Mouse (Mus musculus): ENCODE results near the gene Frrs1l. TPM values are rescaled to one million over a fixed set of nuclear protein-coding genes. Genes with fewer than 3 reads are reported as not detected.

Frrs1l gene
- polyA plus RNA-seq, 1 experiment from 2014 or later, result 0.11 TPM

GRCm38 (mm10) chr4:57010919-57011318 is 20.7 kb upstream of the Frrs1l start:
- no peaks in the 10 kb centered on the region for H3K9me3 ChIP-seq
- H3K36me3 ChIP-seq, result no peaks in the 10 kb centered on the region
- no peak for DNase-seq (ENCODE audit: low spot score)
- peaks cover 14% of the 10 kb centered on the region; the same call in 1 of the 2 replicates for H3K4me1 ChIP-seq
- H3K27ac ChIP-seq, result no peak overlapping the region
- 14% methylated on average over 6 of the region's 6 CpGs for WGBS
- H3K4me3 ChIP-seq, result no peak overlapping the region
- H3K27me3 ChIP-seq (ENCODE audit: insufficient read depth, poor library complexity, severe bottlenecking), result peaks cover 56% of the 10 kb centered on the region

- no peak overlapping the region for H3K4me3 ChIP-seq
- no peaks in the 10 kb centered on the region for H3K9me3 ChIP-seq
- H3K36me3 ChIP-seq, result no peaks in the 10 kb centered on the region
- WGBS, result 33% methylated on average over 5 of the region's 5 CpGs
- H3K27me3 ChIP-seq (ENCODE audit: insufficient read depth, poor library complexity, severe bottlenecking), result peaks cover 53% of the 10 kb centered on the region
- H3K27ac ChIP-seq, result no peak overlapping the region
- DNase-seq (ENCODE audit: low spot score), result no peak
- H3K4me1 ChIP-seq, result peaks cover 14% of the 10 kb centered on the region; the same call in 1 of the 2 replicates
Measured at GRCm38 (mm10) chr4:57010425-57010824, 20.2 kb upstream of the Frrs1l start.

DNA sequence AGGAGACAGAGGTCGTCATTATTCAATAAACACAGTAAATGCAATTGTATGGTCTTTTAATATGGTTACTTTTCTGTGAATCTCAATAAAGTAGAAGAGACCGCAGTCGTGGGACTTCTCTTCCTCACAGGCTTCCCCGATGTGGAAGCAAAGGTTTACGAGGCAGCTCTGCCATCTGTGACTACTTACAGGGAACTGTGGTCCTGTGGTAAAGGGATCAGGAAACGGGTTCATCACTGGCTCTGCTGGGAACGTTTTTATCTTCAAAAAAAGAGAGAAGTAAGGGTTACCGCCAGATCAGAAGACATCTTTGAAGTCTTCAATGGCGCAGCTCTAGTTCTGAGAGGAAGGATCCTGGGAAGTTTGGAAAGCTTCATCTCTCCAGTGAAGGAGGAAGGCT is 17.5 kb upstream of the Frrs1l start:
- Histone ChIP-seq H3K27ac (no peak overlapping the region), H3K27me3 (ENCODE audit: insufficient read depth, poor library complexity, severe bottlenecking) (peaks cover 53% of the 10 kb centered on the region), H3K4me3 (no peak overlapping the region), H3K4me1 (peaks cover 20% of the 10 kb centered on the region), H3K36me3 (no peaks in the 10 kb centered on the region), H3K9me3 (no peaks in the 10 kb centered on the region)
- 76% methylated on average over 9 of the region's 9 CpGs for WGBS
- DNase-seq (ENCODE audit: low spot score), result no peak

DNA sequence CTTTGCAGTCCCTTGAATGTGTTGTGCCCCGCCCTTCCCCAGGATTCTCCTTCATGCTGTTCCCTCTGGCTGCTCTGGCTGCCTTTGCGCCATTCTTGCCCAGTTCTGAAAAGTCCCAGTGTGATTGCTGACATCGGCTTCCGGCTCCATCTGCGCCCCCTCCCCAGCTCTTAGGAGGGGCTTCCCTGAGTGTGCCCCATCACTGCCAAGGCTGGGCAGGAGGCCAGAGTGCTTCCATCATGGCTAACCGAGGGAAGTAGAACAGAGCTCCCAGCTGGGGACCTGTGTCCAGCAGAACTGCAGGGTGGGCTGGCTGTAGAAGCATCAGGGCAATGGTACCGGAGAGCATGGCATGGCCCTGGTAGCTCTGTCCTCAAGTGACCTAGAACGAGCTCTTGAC is 14.8 kb upstream of the Frrs1l start:
- no peak for DNase-seq (ENCODE audit: low spot score)
- Histone ChIP-seq H3K4me3 (no peak overlapping the region), H3K36me3 (no peaks in the 10 kb centered on the region), H3K27ac (no peak overlapping the region; the same call in 1 of the 2 replicates), H3K27me3 (ENCODE audit: insufficient read depth, poor library complexity, severe bottlenecking) (peaks cover 33% of the 10 kb centered on the region; the same call in 1 of the 2 replicates), H3K4me1 (peaks cover 8% of the 10 kb centered on the region), H3K9me3 (no peaks in the 10 kb centered on the region)
- 77% methylated on average over 8 of the region's 8 CpGs for WGBS

GRCm38 (mm10) chr4:57003886-57004285 is 13.7 kb upstream of the Frrs1l start:
- no peaks in the 10 kb centered on the region for H3K9me3 ChIP-seq
- WGBS, result 76% methylated on average over 8 of the region's 8 CpGs
- DNase-seq (ENCODE audit: low spot score), result no peak
- H3K4me1 ChIP-seq, result peaks cover 6% of the 10 kb centered on the region
- H3K4me3 ChIP-seq, result no peak overlapping the region
- H3K36me3 ChIP-seq, result no peaks in the 10 kb centered on the region
- H3K27ac ChIP-seq, result no peak overlapping the region
- H3K27me3 ChIP-seq (ENCODE audit: insufficient read depth, poor library complexity, severe bottlenecking), result peaks cover 27% of the 10 kb centered on the region; the same call in 1 of the 2 replicates

DNA sequence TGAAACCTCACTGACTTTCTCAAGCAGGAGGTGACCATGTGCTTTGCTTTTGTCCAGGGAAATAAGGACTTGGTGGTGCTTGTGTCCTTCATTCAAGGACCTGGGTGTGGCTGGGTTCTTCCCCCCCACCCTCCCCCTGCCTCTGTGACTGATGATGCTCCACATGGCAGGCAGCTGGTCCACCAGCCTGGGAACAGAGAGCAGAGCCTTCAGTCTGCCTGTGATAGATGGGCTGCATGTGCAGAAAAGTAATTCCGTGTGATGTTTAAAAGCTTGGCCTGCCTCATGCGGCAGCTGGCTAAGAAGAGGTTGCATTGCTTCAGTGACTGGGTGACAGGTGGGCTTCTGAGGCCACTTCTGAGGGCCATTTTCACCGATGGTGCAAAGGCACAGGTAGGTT is 12.6 kb upstream of the Frrs1l start:
- 67% methylated on average over 3 of the region's 3 CpGs for WGBS
- peaks cover 11% of the 10 kb centered on the region for H3K4me1 ChIP-seq
- no peak overlapping the region for H3K27ac ChIP-seq
- DNase-seq (ENCODE audit: low spot score), result peak; percentile 43
- H3K27me3 ChIP-seq (ENCODE audit: insufficient read depth, poor library complexity, severe bottlenecking), result peaks cover 22% of the 10 kb centered on the region; the same call in 1 of the 2 replicates
- no peak overlapping the region for H3K4me3 ChIP-seq
- H3K9me3 ChIP-seq, result no peaks in the 10 kb centered on the region
- H3K36me3 ChIP-seq, result no peaks in the 10 kb centered on the region

- H3K27me3 ChIP-seq (ENCODE audit: insufficient read depth, poor library complexity, severe bottlenecking), result peaks cover 17% of the 10 kb centered on the region; the same call in 1 of the 2 replicates
- DNase-seq (ENCODE audit: low spot score), result peak; percentile 56
- H3K4me3 ChIP-seq, result no peak overlapping the region
- H3K36me3 ChIP-seq, result no peaks in the 10 kb centered on the region
- peaks cover 11% of the 10 kb centered on the region for H3K4me1 ChIP-seq
- H3K27ac ChIP-seq, result no peak overlapping the region
- H3K9me3 ChIP-seq, result no peaks in the 10 kb centered on the region
- WGBS, result 91% methylated on average over 2 of the region's 2 CpGs
Measured at GRCm38 (mm10) chr4:57001437-57001836, 11.2 kb upstream of the Frrs1l start.

DNA sequence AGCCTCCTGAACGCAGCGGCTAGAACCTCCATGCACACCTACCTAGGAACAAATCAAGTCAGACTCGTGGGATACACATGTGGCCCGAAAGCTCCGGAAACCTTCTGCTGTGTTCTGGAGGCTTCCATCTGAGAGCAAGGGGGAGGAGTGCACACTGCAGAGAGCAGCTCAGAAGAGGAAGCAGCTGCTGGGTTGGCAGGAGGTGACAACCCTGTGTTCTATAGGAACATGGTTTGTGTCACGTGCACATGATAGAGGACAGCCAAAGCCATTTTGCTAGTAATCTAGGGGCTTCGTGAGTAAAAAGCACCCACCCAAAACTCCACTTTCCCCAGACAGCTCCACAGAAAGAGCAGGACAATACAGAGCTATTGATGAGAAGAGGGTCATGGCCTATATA is 3.1 kb upstream of the Frrs1l start:
- Histone ChIP-seq H3K9me3 (no peaks in the 10 kb centered on the region), H3K4me3 (no peak overlapping the region), H3K36me3 (no peaks in the 10 kb centered on the region), H3K4me1 (peaks cover 14% of the 10 kb centered on the region), H3K27ac (no peak overlapping the region), H3K27me3 (ENCODE audit: insufficient read depth, poor library complexity, severe bottlenecking) (peaks cover 50% of the 10 kb centered on the region)
- WGBS, result 74% methylated on average over 7 of the region's 7 CpGs
- no peak for DNase-seq (ENCODE audit: low spot score)

DNA sequence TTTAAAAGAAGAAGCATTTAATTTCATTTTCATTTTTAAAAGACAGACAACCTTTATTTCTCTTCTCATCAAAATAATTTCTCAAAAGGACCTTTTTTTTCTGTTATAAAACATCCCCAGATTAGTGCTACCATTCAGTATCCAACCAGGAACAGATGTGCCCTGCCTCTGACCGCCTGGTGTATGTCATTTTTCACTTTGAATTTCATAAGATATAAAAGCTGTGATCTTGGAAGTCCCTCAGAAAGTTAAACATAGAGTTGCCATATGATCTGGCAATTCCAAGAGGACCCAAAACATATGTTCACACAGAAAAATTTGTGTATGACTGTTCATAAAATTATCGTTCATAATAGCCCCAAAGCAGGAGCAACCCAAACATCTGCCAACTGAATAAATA is 1.8 kb upstream of the Frrs1l start:
- Histone ChIP-seq H3K9me3 (no peaks in the 10 kb centered on the region), H3K4me3 (no peak overlapping the region), H3K36me3 (no peaks in the 10 kb centered on the region), H3K4me1 (peaks cover 9% of the 10 kb centered on the region), H3K27me3 (ENCODE audit: insufficient read depth, poor library complexity, severe bottlenecking) (peaks cover 64% of the 10 kb centered on the region), H3K27ac (no peak overlapping the region)
- WGBS, result 63% methylated on average over 2 of the region's 2 CpGs
- DNase-seq (ENCODE audit: low spot score), result no peak

DNA sequence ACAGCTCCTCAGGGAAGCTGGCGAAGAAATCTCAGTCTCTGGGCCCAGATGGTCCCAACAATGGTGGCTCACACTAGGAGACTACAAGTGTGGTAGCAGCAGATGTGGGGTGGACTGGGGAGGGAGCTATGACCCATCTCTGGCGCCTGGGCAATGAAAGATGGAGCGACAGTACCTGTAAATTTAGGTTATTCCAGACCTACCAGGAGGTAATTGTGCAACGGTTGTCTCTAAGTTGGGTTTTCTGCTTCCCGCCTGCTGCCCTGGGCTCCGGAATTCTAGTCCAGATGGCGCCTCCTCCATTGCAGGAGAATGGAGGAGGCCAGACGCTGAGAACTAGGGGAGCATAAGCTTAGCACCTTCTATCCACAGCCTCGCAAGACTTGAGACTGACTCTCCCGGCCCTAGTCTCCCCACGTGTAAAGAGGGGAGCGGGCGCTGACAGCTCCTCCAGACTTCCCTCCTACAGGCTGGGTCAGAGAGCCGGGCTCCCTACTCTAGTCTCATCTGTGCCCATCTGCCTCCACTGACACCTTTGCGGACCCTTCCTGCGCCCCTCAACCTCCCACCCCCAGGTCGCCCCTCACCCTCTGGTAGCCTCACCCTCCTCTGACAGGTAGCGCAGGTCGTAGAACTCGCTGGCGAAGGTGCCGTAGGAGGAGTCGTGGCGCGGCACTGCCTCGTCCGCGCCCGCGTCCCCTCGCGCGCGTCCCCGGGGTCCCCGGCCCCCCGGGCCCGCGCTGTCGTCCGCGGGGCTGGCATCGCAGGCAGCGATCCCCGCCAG is 568 bp downstream of the Frrs1l start:
- H3K4me3 ChIP-seq, result peak overlapping the region; percentile 80
- no peak for DNase-seq (ENCODE audit: low spot score)
- H3K4me1 ChIP-seq, result peaks cover 9% of the 10 kb centered on the region
- H3K36me3 ChIP-seq, result no peaks in the 10 kb centered on the region
- WGBS, result 2% methylated on average over 45 of the region's 45 CpGs
- H3K27me3 ChIP-seq (ENCODE audit: insufficient read depth, poor library complexity, severe bottlenecking), result peaks cover 68% of the 10 kb centered on the region
- H3K27ac ChIP-seq, result peak overlapping the region; percentile 74
- H3K9me3 ChIP-seq, result no peaks in the 10 kb centered on the region

- 56% methylated on average over 7 of the region's 7 CpGs for WGBS
- no peak overlapping the region for H3K4me3 ChIP-seq
- DNase-seq (ENCODE audit: low spot score), result no peak
- no peak overlapping the region for H3K27ac ChIP-seq
- H3K27me3 ChIP-seq (ENCODE audit: insufficient read depth, poor library complexity, severe bottlenecking), result no peaks in the 10 kb centered on the region
- no peaks in the 10 kb centered on the region for H3K9me3 ChIP-seq
- H3K4me1 ChIP-seq, result no peaks in the 10 kb centered on the region; the same call in 1 of the 2 replicates
- H3K36me3 ChIP-seq, result no peaks in the 10 kb centered on the region
Measured at GRCm38 (mm10) chr4:56965586-56966179, 24.5 kb downstream of the Frrs1l start.

- H3K4me1 ChIP-seq, result no peaks in the 10 kb centered on the region; the same call in 1 of the 2 replicates
- H3K27ac ChIP-seq, result no peak overlapping the region
- no peaks in the 10 kb centered on the region for H3K36me3 ChIP-seq
- DNase-seq (ENCODE audit: low spot score), result no peak
- no peaks in the 10 kb centered on the region for H3K9me3 ChIP-seq
- 83% methylated on average over 6 of the region's 6 CpGs for WGBS
- no peaks in the 10 kb centered on the region for H3K27me3 ChIP-seq (ENCODE audit: insufficient read depth, poor library complexity, severe bottlenecking)
- no peak overlapping the region for H3K4me3 ChIP-seq
Measured at GRCm38 (mm10) chr4:56963687-56964086, 26.5 kb downstream of the Frrs1l start.

- no peaks in the 10 kb centered on the region for H3K36me3 ChIP-seq
- H3K27ac ChIP-seq, result no peak overlapping the region
- no peaks in the 10 kb centered on the region for H3K27me3 ChIP-seq (ENCODE audit: insufficient read depth, poor library complexity, severe bottlenecking)
- peaks cover 5% of the 10 kb centered on the region for H3K4me1 ChIP-seq
- whole genome bisulfite sequencing, result 73% methylated on average over 12 of the region's 12 CpGs
- no peak overlapping the region for H3K4me3 ChIP-seq
- H3K9me3 ChIP-seq, result no peaks in the 10 kb centered on the region
- no peak for DNase-seq (ENCODE audit: low spot score)
Measured at GRCm38 (mm10) chr4:56961320-56961925, 28.8 kb downstream of the Frrs1l start.

Data from heart, embryonic 10.5 days (tissue).